Mouse (Mus musculus) hindbrain, embryonic 14.5 days (tissue): ENCODE results near the gene Cyth1. TPM values are rescaled to one million over a fixed set of nuclear protein-coding genes. Genes with fewer than 3 reads are reported as not detected.
A peak's percentile ranks its signal among the peaks of the same experiment; 100 is the strongest.

ENCODE experiments used
- ATAC-seq: fragments of 200-750 bp; cut with Nextera tagmentation; 2 replicates; pipeline ENCODE4 v1.8.0; 2017; ENCODE audit warnings: moderate number of reproducible peaks, mild to moderate bottlenecking, moderate TSS enrichment, moderate library complexity; ENCODE audit not compliant: low FRiP score
- DNase-seq: peaks from one replicate; pipeline ENCODE4 v3.0.0-alpha.2; 2015; ENCODE audit warnings: low spot score
- H3K27ac ChIP-seq: fragments of 300-500 bp; sonication (generic); 2 replicates; pipeline ENCODE4 v1.5.1; 2014; ENCODE audit warnings: mild to moderate bottlenecking, moderate library complexity
- H3K27me3 ChIP-seq: fragments of 300-500 bp; sonication (generic); 2 replicates; pipeline ENCODE4 v1.6.1; 2014; ENCODE audit warnings: mild to moderate bottlenecking, low read length, mixed read lengths; ENCODE audit not compliant: control insufficient read depth, insufficient read depth
- H3K36me3 ChIP-seq: fragments of 300-500 bp; sonication (generic); replicated peaks from 2 replicates; pipeline ENCODE4 v1.6.1; 2014; ENCODE audit not compliant: control insufficient read depth, insufficient read depth
- H3K4me1 ChIP-seq: fragments of 300-500 bp; sonication (generic); replicated peaks from 2 replicates; pipeline ENCODE4 v1.6.1; 2014; ENCODE audit warnings: antibody characterized with exemption, low read length, mixed read lengths; ENCODE audit not compliant: control insufficient read depth, insufficient read depth
- H3K4me2 ChIP-seq: fragments of 300-500 bp; sonication (generic); replicated peaks from 2 replicates; pipeline ENCODE4 v1.6.1; 2014; ENCODE audit warnings: mild to moderate bottlenecking, moderate library complexity
- H3K4me3 ChIP-seq: fragments of 300-500 bp; sonication (generic); replicated peaks from 2 replicates; pipeline ENCODE4 v1.5.1; 2014; ENCODE audit warnings: mild to moderate bottlenecking, low read length
- H3K9ac ChIP-seq: fragments of 300-500 bp; sonication (generic); 2 replicates; pipeline ENCODE4 v1.6.1; 2014
- H3K9me3 ChIP-seq: fragments of 300-500 bp; sonication (generic); 2 replicates; pipeline ENCODE4 v1.6.1; 2016; ENCODE audit warnings: low read length; ENCODE audit not compliant: control insufficient read depth
- WGBS: fragments of 180-500 bp; shearing (Covaris S2); extraction: QIAGEN DNeasy Blood & Tissue Kit; methylation state at CpG from one replicate; pipeline ENCODE4 v1.1.7; 2014; 5-methylcytosine and 5-hydroxymethylcytosine counted together
- polyA plus RNA-seq: library from polyadenylated mRNA; unstranded; fragments of >200 nt; fragmentation: Nextera tagmentation; extraction: Ambion mirVana; gene quantifications from 2 replicates; pipeline ENCODE4 v1.2.1, GENCODE M21; 2014

The Cyth1 gene
- polyA plus RNA-seq, 1 experiment from 2014 or later = 18.1 TPM

GRCm38 (mm10) chr11:118152964-118153363 lies 95.4 kb downstream of the Cyth1 start:
- H3K27me3 ChIP-seq = no peaks in the 10 kb centered on the region
- H3K27ac ChIP-seq = no peak overlapping the region
- WGBS = 91% methylated on average over 4 of the region's 4 CpGs
- ATAC-seq = no peak
- no peak overlapping the region for H3K4me3 ChIP-seq
- H3K36me3 ChIP-seq = no peaks in the 10 kb centered on the region
- H3K9ac ChIP-seq = no peak overlapping the region
- H3K4me1 ChIP-seq = no peaks in the 10 kb centered on the region
- H3K4me2 ChIP-seq = no peak overlapping the region
- DNase-seq = no peak
- H3K9me3 ChIP-seq = no peaks in the 10 kb centered on the region

- H3K27me3 ChIP-seq = no peaks in the 10 kb centered on the region
- H3K4me3 ChIP-seq = no peak overlapping the region
- no peak overlapping the region for H3K9ac ChIP-seq
- WGBS = 95% methylated on average over 5 of the region's 5 CpGs
- no peak for DNase-seq
- no peaks in the 10 kb centered on the region for H3K4me1 ChIP-seq
- no peaks in the 10 kb centered on the region for H3K36me3 ChIP-seq
- no peaks in the 10 kb centered on the region for H3K9me3 ChIP-seq
- ATAC-seq = no peak
- H3K27ac ChIP-seq = no peak overlapping the region
- H3K4me2 ChIP-seq = no peak overlapping the region
Measured at GRCm38 (mm10) chr11:118151423-118152180, 96.8 kb downstream of the Cyth1 start.

- 68% methylated on average over 9 of the region's 9 CpGs for WGBS
Measured at GRCm38 (mm10) chr11:118150115-118150701, 98.2 kb downstream of the Cyth1 start.

GRCm38 (mm10) chr11:118147877-118148637 lies 100.3 kb downstream of the Cyth1 start:
- no peak overlapping the region for H3K9ac ChIP-seq
- ATAC-seq (no peak), DNase-seq (no peak)
- no peak overlapping the region for H3K4me2 ChIP-seq
- H3K9me3 ChIP-seq = no peaks in the 10 kb centered on the region
- H3K4me3 ChIP-seq = no peak overlapping the region
- WGBS = 69% methylated on average over 9 of the region's 9 CpGs
- H3K4me1 ChIP-seq = no peaks in the 10 kb centered on the region
- H3K27ac ChIP-seq = no peak overlapping the region
- no peaks in the 10 kb centered on the region for H3K27me3 ChIP-seq
- no peaks in the 10 kb centered on the region for H3K36me3 ChIP-seq

More at GRCm38 (mm10) chr11:118150115-118150701, 98.2 kb downstream of the Cyth1 start:
- Histone ChIP-seq H3K4me2 (no peak overlapping the region), H3K9me3 (no peaks in the 10 kb centered on the region), H3K4me1 (no peaks in the 10 kb centered on the region), H3K27ac (no peak overlapping the region), H3K27me3 (no peaks in the 10 kb centered on the region), H3K36me3 (no peaks in the 10 kb centered on the region), H3K9ac (no peak overlapping the region), H3K4me3 (no peak overlapping the region)
- DNase-seq = peak; percentile 71
- no peak for ATAC-seq

GRCm38 (mm10) chr11:118146446-118146845 lies 101.9 kb downstream of the Cyth1 start:
- Histone ChIP-seq H3K4me1 (peaks cover 5% of the 10 kb centered on the region; the same call in 1 of the 2 replicates), H3K9ac (no peak overlapping the region), H3K36me3 (no peaks in the 10 kb centered on the region), H3K9me3 (no peaks in the 10 kb centered on the region), H3K27ac (no peak overlapping the region), H3K4me3 (no peak overlapping the region), H3K27me3 (no peaks in the 10 kb centered on the region), H3K4me2 (no peak overlapping the region)
- WGBS = 96% methylated on average over 10 of the region's 10 CpGs
- ATAC-seq = no peak
- no peak for DNase-seq

GRCm38 (mm10) chr11:118145771-118146351 lies 102.5 kb downstream of the Cyth1 start:
- 72% methylated on average over 16 of the region's 16 CpGs for WGBS
- no peak overlapping the region for H3K9ac ChIP-seq
- no peak overlapping the region for H3K4me3 ChIP-seq
- H3K9me3 ChIP-seq = no peaks in the 10 kb centered on the region
- H3K36me3 ChIP-seq = no peaks in the 10 kb centered on the region
- no peaks in the 10 kb centered on the region for H3K27me3 ChIP-seq
- no peak overlapping the region for H3K4me2 ChIP-seq
- no peak overlapping the region for H3K27ac ChIP-seq
- ATAC-seq (no peak), DNase-seq (no peak)
- H3K4me1 ChIP-seq = peaks cover 5% of the 10 kb centered on the region; the same call in 1 of the 2 replicates

GRCm38 (mm10) chr11:118145092-118145491 lies 103.3 kb downstream of the Cyth1 start:
- H3K9ac ChIP-seq = no peak overlapping the region
- no peaks in the 10 kb centered on the region for H3K36me3 ChIP-seq
- DNase-seq (no peak), ATAC-seq (no peak)
- H3K27ac ChIP-seq = no peak overlapping the region
- peaks cover 5% of the 10 kb centered on the region; the same call in 1 of the 2 replicates for H3K4me1 ChIP-seq
- no peaks in the 10 kb centered on the region for H3K27me3 ChIP-seq
- 97% methylated on average over 4 of the region's 4 CpGs for WGBS
- H3K9me3 ChIP-seq = no peaks in the 10 kb centered on the region
- H3K4me3 ChIP-seq = no peak overlapping the region
- H3K4me2 ChIP-seq = no peak overlapping the region

- Histone ChIP-seq H3K4me1 (peaks cover 5% of the 10 kb centered on the region; the same call in 1 of the 2 replicates), H3K36me3 (no peaks in the 10 kb centered on the region), H3K27ac (no peak overlapping the region), H3K9ac (no peak overlapping the region), H3K9me3 (no peaks in the 10 kb centered on the region), H3K4me3 (no peak overlapping the region), H3K27me3 (no peaks in the 10 kb centered on the region), H3K4me2 (no peak overlapping the region)
- no peak for ATAC-seq
- WGBS = 97% methylated on average over 4 of the region's 4 CpGs
- DNase-seq = no peak
Measured at GRCm38 (mm10) chr11:118143731-118144130, 104.7 kb downstream of the Cyth1 start.
